Mouse (Mus musculus) liver, embryonic 18 days (tissue): Measurements from ENCODE around the gene H2-Q6. TPM values are rescaled to one million over a fixed set of nuclear protein-coding genes. Genes with fewer than 3 reads are reported as not detected.

ENCODE experiments used
- polyA plus RNA-seq: library from polyadenylated mRNA; depleted of rRNA; stranded (reverse); fragments of >200 nt; gene quantifications from 2 replicates; pipeline ENCODE4 v1.2.3, GENCODE M21; 2012; rRNA removed

Gene H2-Q6
- polyA plus RNA-seq: 10.0 and 14.3 TPM in 2 replicates

DNA sequence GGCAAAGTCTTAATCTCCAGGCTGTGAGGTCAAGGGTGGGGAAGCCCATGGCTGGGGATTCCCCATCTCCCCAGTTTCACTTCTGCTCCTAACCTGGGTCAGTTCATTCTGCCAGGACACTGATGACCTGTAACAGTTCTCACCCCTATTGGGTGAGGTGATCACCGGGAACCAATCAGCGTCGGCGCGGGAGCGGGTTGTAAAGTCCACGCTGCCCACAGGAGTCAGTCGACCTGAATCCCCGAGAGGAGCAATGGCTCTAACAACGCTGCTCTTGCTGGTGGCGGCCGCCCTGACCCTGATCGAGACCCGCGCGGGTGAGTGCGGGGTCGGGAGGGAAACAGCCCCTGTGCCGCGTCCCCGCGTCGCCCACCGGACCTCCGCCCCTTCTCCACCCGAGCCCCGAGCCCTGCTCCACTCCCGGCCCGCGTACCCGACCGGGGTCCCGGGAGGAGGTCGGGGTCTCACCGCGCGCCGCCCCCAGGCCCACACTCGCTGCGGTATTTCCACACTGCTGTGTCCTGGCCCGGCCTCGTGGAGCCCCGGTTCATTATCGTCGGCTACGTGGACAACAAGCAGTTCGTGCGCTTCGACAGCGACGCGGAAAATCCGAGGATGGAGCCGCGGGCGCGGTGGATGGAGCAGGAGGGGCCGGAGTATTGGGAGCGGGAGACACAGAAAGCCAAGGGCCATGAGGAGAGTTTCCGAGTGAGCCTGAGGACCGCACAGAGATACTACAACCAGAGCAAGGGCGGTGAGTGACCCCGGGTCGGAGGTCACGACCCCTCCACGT is at the start of gene H2-Q6:
Gene H2-Q6, plus strand, starts transcription at position 227 of the 793 bp plus-strand sequence.

DNA sequence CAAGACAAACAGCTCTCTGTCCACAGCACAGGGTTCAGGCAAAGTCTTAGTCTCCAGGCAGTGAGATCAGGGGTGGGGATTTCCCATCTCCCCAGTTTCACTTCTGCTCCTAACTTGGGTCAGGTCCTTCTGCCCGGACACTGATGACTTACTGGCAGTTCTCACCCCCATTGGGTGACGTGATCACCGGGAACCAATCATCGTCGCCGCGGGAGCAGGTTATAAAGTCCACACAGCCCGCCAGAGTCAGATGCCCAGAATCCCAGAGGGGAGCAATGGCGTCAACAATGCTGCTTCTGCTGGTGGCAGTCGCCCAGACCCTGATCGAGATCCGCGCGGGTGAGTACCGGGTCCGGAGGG is 45.3 kb upstream of the H2-Q6 start, which contains the start of gene H2-Q4:
Gene H2-Q4, plus strand, starts transcription at position 249 of the 360 bp plus-strand sequence.

DNA sequence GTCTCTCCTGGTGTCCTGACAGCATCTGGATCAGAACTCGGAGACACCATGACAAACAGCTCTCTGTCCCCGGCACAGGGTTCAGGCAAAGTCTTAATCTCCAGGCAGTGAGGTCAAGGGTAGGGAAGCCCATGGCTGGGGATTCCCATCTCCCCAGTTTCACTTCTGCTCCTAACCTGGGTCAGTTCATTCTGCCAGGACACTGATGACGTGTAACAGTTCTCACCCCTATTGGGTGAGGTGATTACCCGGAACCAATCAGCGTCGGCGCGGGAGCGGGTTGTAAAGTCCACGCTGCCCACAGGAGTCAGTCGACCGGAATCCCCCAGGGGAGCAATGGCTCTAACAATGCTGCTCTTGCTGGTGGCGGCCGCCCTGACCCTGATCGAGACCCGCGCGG is 14.2 kb downstream of the H2-Q6 start, which contains the start of gene H2-Q7:
Gene H2-Q7, plus strand, starts transcription at position 271 of the 400 bp plus-strand sequence.

DNA sequence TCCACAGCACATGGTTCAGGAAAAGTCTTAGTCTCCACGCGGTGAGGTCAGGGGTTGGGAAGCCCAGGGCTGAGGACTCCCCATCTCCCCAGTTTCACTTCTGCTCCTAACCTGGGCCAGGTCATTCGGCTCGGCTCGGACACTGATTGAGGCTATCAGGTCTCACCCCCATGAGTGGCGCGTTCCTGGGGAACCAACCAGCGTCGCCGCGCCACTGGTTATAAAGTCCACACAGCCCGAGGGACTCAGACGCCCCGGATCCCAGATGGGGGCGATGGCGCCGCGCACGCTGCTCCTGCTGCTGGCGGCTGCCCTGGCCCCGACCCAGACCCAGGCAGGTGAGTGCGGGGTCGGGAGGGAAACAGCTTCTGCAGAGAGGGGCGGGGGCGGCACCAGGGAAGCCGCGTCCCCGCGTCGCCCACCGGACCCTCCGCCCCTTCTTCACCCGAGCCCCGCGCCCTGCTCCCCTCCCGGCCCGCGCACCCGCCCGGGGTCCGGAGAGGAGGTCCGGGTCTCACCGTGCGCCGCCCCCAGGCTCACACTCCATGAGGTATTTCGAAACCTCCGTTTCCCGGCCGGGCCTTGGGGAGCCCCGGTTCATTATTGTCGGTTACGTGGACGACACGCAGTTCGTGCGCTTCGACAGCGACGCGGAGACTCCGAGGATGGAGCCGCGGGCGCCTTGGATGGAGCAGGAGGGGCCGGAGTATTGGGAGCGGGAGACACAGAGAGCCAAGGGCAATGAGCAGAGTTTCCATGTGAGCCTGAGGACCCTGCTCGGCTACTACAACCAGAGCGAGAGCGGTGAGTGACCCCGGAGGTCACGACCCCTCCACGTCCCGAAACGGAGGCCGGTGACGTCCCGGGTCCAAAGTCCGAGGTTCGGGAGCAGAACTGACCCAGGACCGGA is 45.4 kb downstream of the H2-Q6 start, which contains the start of gene H2-Q10:
Gene H2-Q10, plus strand, starts transcription at position 248 of the 910 bp plus-strand sequence.

Other genes starting within 250 kb of the H2-Q6 start
- 10.5 and 12.9 TPM in 2 replicates for gene Aif1, start 248.8 kb upstream of the H2-Q6 start, polyA plus RNA-seq
- 69.9 and 71.0 TPM in 2 replicates for gene Lst1, start 236.4 kb upstream of the H2-Q6 start, polyA plus RNA-seq
- 5.2 and 5.9 TPM in 2 replicates for gene Ltb, start 230.4 kb upstream of the H2-Q6 start, polyA plus RNA-seq
- 1.4 TPM in 2 replicates for gene Tnf, start 222.8 kb upstream of the H2-Q6 start, polyA plus RNA-seq
- 0.06 TPM in 1 of 2 replicates, not detected in the other for gene Lta, start 219.5 kb upstream of the H2-Q6 start, polyA plus RNA-seq
- 0.08 and 0.26 TPM in 2 replicates for gene Gm16181, start 204.0 kb upstream of the H2-Q6 start, polyA plus RNA-seq
- gene Atp6v1g2, start 191.2 kb upstream of the H2-Q6 start, polyA plus RNA-seq: 2.0 and 2.3 TPM in 2 replicates
- 5.1 and 5.4 TPM in 2 replicates for gene Nfkbil1, start 189.1 kb upstream of the H2-Q6 start, polyA plus RNA-seq
- gene Ddx39b, start 183.1 kb upstream of the H2-Q6 start, polyA plus RNA-seq: 170 and 199 TPM in 2 replicates
- gene H2-D1, start 162.1 kb upstream of the H2-Q6 start, polyA plus RNA-seq: 108 and 132 TPM in 2 replicates
- 0.06 TPM in 2 replicates for gene H2-Q1, start 104.4 kb upstream of the H2-Q6 start, polyA plus RNA-seq
- 2.3 and 3.8 TPM in 2 replicates for gene H2-Q2, start 82.6 kb upstream of the H2-Q6 start, polyA plus RNA-seq
- 18.2 and 23.7 TPM in 2 replicates for gene H2-Q4, start 45.2 kb upstream of the H2-Q6 start, polyA plus RNA-seq
- 10.8 and 12.6 TPM in 2 replicates for gene H2-Q7, start 14.3 kb downstream of the H2-Q6 start, polyA plus RNA-seq
- 479 and 528 TPM in 2 replicates for gene H2-Q10, start 45.2 kb downstream of the H2-Q6 start, polyA plus RNA-seq
- gene Pou5f1, start 81.2 kb downstream of the H2-Q6 start, polyA plus RNA-seq: not detected in 2 replicates
- 18.0 and 19.9 TPM in 2 replicates for gene Tcf19, start 92.0 kb downstream of the H2-Q6 start, polyA plus RNA-seq
- gene Cchcr1, start 92.2 kb downstream of the H2-Q6 start, polyA plus RNA-seq: 5.5 and 6.6 TPM in 2 replicates
- gene Psors1c2, start 108.4 kb downstream of the H2-Q6 start, polyA plus RNA-seq: 0.06 and 0.12 TPM in 2 replicates
- gene Cdsn, start 127.3 kb downstream of the H2-Q6 start, polyA plus RNA-seq: 0.01 TPM in 1 of 2 replicates, not detected in the other
- gene 2300002M23Rik, start 142.6 kb downstream of the H2-Q6 start, polyA plus RNA-seq: not detected in 2 replicates
- gene Sfta2, start 176.7 kb downstream of the H2-Q6 start, polyA plus RNA-seq: not detected in 2 replicates
- gene Gm9573, start 201.8 kb downstream of the H2-Q6 start, polyA plus RNA-seq: not detected in 2 replicates
- gene Mucl3, start 218.8 kb downstream of the H2-Q6 start, polyA plus RNA-seq: 0.01 TPM in 2 replicates
- 6.9 and 8.3 TPM in 2 replicates for gene Vars2, start 242.7 kb downstream of the H2-Q6 start, polyA plus RNA-seq
- gene Gtf2h4, start 248.9 kb downstream of the H2-Q6 start, polyA plus RNA-seq: 14.3 and 15.4 TPM in 2 replicates